Mouse (Mus musculus) forebrain, embryonic 14.5 days (tissue): ENCODE results near the gene Tent5d. TPM values are rescaled to one million over a fixed set of nuclear protein-coding genes. Genes with fewer than 3 reads are reported as not detected.
A peak's percentile ranks its signal among the peaks of the same experiment; 100 is the strongest.

Source experiments
- ATAC-seq: fragments of 200-750 bp; cut with Nextera tagmentation; 2 replicates; pipeline ENCODE4 v1.8.0; 2017; ENCODE audit warnings: mild to moderate bottlenecking, moderate library complexity
- DNase-seq: peaks from one replicate; pipeline ENCODE4 v3.0.0-alpha.2; 2015; ENCODE audit warnings: low spot score
- H3K27ac ChIP-seq: fragments of 300-500 bp; sonication (generic); 2 replicates; pipeline ENCODE4 v1.5.1; 2014; ENCODE audit warnings: low read depth, mild to moderate bottlenecking, control low read depth, low read length, moderate library complexity
- H3K27me3 ChIP-seq: fragments of 300-500 bp; sonication (generic); replicated peaks from 2 replicates; pipeline ENCODE4 v1.6.1; 2014; ENCODE audit warnings: low read length, control low read depth, mixed read lengths; ENCODE audit not compliant: control insufficient read depth, insufficient read depth
- H3K36me3 ChIP-seq: fragments of 300-500 bp; sonication (generic); 2 replicates; pipeline ENCODE4 v1.6.1; 2014; ENCODE audit warnings: low read length, control low read depth; ENCODE audit not compliant: control insufficient read depth, insufficient read depth
- H3K4me1 ChIP-seq: fragments of 300-500 bp; sonication (generic); 2 replicates; pipeline ENCODE4 v1.6.1; 2014; ENCODE audit warnings: antibody characterized with exemption, low read length, control low read depth; ENCODE audit not compliant: control insufficient read depth, insufficient read depth
- H3K4me2 ChIP-seq: fragments of 300-500 bp; sonication (generic); 2 replicates; pipeline ENCODE4 v1.6.1; 2014; ENCODE audit warnings: mild to moderate bottlenecking, control low read depth, low read length
- H3K4me3 ChIP-seq: fragments of 300-500 bp; sonication (generic); 2 replicates; pipeline ENCODE4 v1.5.1; 2014; ENCODE audit warnings: low read depth, low read length, control low read depth
- H3K9ac ChIP-seq: fragments of 300-500 bp; sonication (generic); 2 replicates; pipeline ENCODE4 v1.6.1; 2014; ENCODE audit warnings: mild to moderate bottlenecking, low read length, control low read depth, moderate library complexity
- H3K9me3 ChIP-seq: fragments of 300-500 bp; sonication (generic); replicated peaks from 2 replicates; pipeline ENCODE4 v1.6.1; 2016; ENCODE audit warnings: low read length, control low read depth, mixed read lengths; ENCODE audit not compliant: control insufficient read depth
- WGBS: fragments of 180-500 bp; shearing (Covaris S2); extraction: QIAGEN DNeasy Blood & Tissue Kit; methylation state at CpG from one replicate; pipeline ENCODE4 v1.1.7; 2014; 5-methylcytosine and 5-hydroxymethylcytosine counted together
- polyA plus RNA-seq: library from polyadenylated mRNA; unstranded; fragments of >200 nt; fragmentation: Nextera tagmentation; extraction: Ambion mirVana; gene quantifications from 2 replicates; pipeline ENCODE4 v1.2.1, GENCODE M21; 2014

Tent5d gene
- polyA plus RNA-seq, 1 experiment from 2014 or later = 0.05 TPM

- Histone ChIP-seq H3K9me3 (no peaks in the 10 kb centered on the region), H3K4me2 (peak overlapping the region; percentile 53), H3K4me3 (no peak overlapping the region), H3K4me1 (no peaks in the 10 kb centered on the region), H3K9ac (no peak overlapping the region), H3K27me3 (no peaks in the 10 kb centered on the region), H3K27ac (no peak overlapping the region), H3K36me3 (no peaks in the 10 kb centered on the region)
- 90% methylated on average over 6 of the region's 6 CpGs for WGBS
- ATAC-seq = no peak
- no peak for DNase-seq
Observed at GRCm38 (mm10) chrX:107816726-107817125, 24.3 kb downstream of the Tent5d start.

- no peak overlapping the region for H3K4me2 ChIP-seq
- H3K4me3 ChIP-seq = no peak overlapping the region
- no peak overlapping the region for H3K27ac ChIP-seq
- no peaks in the 10 kb centered on the region for H3K36me3 ChIP-seq
- DNase-seq = peak; percentile 1
- H3K4me1 ChIP-seq = no peaks in the 10 kb centered on the region
- H3K27me3 ChIP-seq = no peaks in the 10 kb centered on the region
- no peak overlapping the region for H3K9ac ChIP-seq
- no peak for ATAC-seq
- H3K9me3 ChIP-seq = no peaks in the 10 kb centered on the region
- 42% methylated on average over 4 of the region's 4 CpGs for WGBS
Observed at GRCm38 (mm10) chrX:107858165-107858564, 65.8 kb downstream of the Tent5d start.

Other genes with a start within 250 kb of the Tent5d start
- not detected in 2 replicates for gene Tbx22, start 124.6 kb upstream of the Tent5d start, polyA plus RNA-seq
- gene 2610002M06Rik, start 23.7 kb downstream of the Tent5d start, polyA plus RNA-seq = 13.6 and 16.7 TPM in 2 replicates
- not detected in 2 replicates for gene Gm732, start 155.9 kb downstream of the Tent5d start, polyA plus RNA-seq